Mouse (Mus musculus): ENCODE results near the gene Cdh13. TPM values are rescaled to one million over a fixed set of nuclear protein-coding genes. Genes with fewer than 3 reads are reported as not detected.

Gene Cdh13
- polyA plus RNA-seq, 1 experiment from 2014 or later = 18.5 TPM

DNA sequence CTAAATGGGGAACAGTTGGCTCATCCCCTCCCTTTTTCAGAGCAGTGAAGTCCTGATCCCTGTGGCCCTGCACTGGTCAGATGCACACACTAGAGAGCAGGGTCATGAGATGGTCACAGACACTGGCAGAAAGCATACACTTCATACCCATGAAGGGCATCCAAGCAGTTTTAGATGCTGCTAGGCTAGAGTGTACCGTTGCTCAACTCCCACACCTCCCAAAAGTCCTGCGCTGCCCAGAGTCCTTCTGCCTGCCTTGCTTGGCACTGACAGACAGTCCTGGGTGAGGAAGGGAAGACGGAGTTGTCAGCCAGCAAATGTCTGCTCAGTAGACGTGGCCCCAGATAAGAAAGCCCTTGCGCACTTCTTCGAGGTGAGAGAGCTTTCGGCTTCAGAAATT lies 33.6 kb upstream of the Cdh13 start:
- no peak overlapping the region for H3K4me3 ChIP-seq (ENCODE audit: low read depth, low read length)
- no peak overlapping the region for H3K4me2 ChIP-seq (replicated peaks; ENCODE audit: low read depth)
- no peak for DNase-seq (ENCODE audit: low spot score)
- H3K27me3 ChIP-seq (ENCODE audit: control insufficient read depth, insufficient read depth, low read length) = no peaks in the 10 kb centered on the region
- no peaks in the 10 kb centered on the region for H3K9me3 ChIP-seq (ENCODE audit: control insufficient read depth, low read length)
- H3K9ac ChIP-seq (ENCODE audit: low read length) = no peak overlapping the region
- H3K36me3 ChIP-seq (ENCODE audit: control insufficient read depth, insufficient read depth, low read length) = no peaks in the 10 kb centered on the region
- ATAC-seq (ENCODE audit: low FRiP score, low TSS enrichment) = no peak
- WGBS = 79% methylated on average over 7 of the region's 7 CpGs
- H3K27ac ChIP-seq (replicated peaks) = no peak overlapping the region
- H3K4me1 ChIP-seq (replicated peaks; ENCODE audit: control insufficient read depth, insufficient read depth) = no peaks in the 10 kb centered on the region
- TF ChIP-seq EP300 (optimal IDR thresholded peaks at IDR 0.05) (no peak), CTCF (IDR thresholded peaks at IDR 0.05; ENCODE audit: low read depth) (no peak)

GRCm38 (mm10) chr8:118263117-118263516 lies 20.4 kb upstream of the Cdh13 start:
- DNase-seq (ENCODE audit: low spot score) (no peak), ATAC-seq (ENCODE audit: low FRiP score, low TSS enrichment) (no peak)
- TF ChIP-seq EP300 (optimal IDR thresholded peaks at IDR 0.05) (no peak), CTCF (IDR thresholded peaks at IDR 0.05; ENCODE audit: low read depth) (no peak)
- no peaks in the 10 kb centered on the region for H3K27me3 ChIP-seq (ENCODE audit: control insufficient read depth, insufficient read depth, low read length)
- no peaks in the 10 kb centered on the region for H3K36me3 ChIP-seq (ENCODE audit: control insufficient read depth, insufficient read depth, low read length)
- no peak overlapping the region for H3K27ac ChIP-seq (replicated peaks)
- 45% methylated on average over 4 of the region's 4 CpGs for WGBS
- H3K9me3 ChIP-seq (ENCODE audit: control insufficient read depth, low read length) = no peaks in the 10 kb centered on the region
- H3K9ac ChIP-seq (ENCODE audit: low read length) = no peak overlapping the region
- H3K4me1 ChIP-seq (replicated peaks; ENCODE audit: control insufficient read depth, insufficient read depth) = no peaks in the 10 kb centered on the region
- H3K4me3 ChIP-seq (ENCODE audit: low read depth, low read length) = no peak overlapping the region
- H3K4me2 ChIP-seq (replicated peaks; ENCODE audit: low read depth) = no peak overlapping the region

- Histone ChIP-seq H3K4me1 (replicated peaks; ENCODE audit: control insufficient read depth, insufficient read depth) (no peaks in the 10 kb centered on the region), H3K4me2 (replicated peaks; ENCODE audit: low read depth) (no peak overlapping the region), H3K9ac (ENCODE audit: low read length) (no peak overlapping the region), H3K27ac (replicated peaks) (no peak overlapping the region), H3K4me3 (ENCODE audit: low read depth, low read length) (no peak overlapping the region), H3K27me3 (ENCODE audit: control insufficient read depth, insufficient read depth, low read length) (no peaks in the 10 kb centered on the region), H3K9me3 (ENCODE audit: control insufficient read depth, low read length) (no peaks in the 10 kb centered on the region), H3K36me3 (ENCODE audit: control insufficient read depth, insufficient read depth, low read length) (no peaks in the 10 kb centered on the region)
- DNase-seq (ENCODE audit: low spot score) (no peak), ATAC-seq (ENCODE audit: low FRiP score, low TSS enrichment) (0 out of 2 replicates have a peak, but pooled peaks have one; percentile 8)
- WGBS = 34% methylated on average over 7 of the region's 7 CpGs
- TF ChIP-seq EP300 (optimal IDR thresholded peaks at IDR 0.05) (no peak), CTCF (IDR thresholded peaks at IDR 0.05; ENCODE audit: low read depth) (no peak)
Measured at GRCm38 (mm10) chr8:118270751-118271402, 12.7 kb upstream of the Cdh13 start.

DNA sequence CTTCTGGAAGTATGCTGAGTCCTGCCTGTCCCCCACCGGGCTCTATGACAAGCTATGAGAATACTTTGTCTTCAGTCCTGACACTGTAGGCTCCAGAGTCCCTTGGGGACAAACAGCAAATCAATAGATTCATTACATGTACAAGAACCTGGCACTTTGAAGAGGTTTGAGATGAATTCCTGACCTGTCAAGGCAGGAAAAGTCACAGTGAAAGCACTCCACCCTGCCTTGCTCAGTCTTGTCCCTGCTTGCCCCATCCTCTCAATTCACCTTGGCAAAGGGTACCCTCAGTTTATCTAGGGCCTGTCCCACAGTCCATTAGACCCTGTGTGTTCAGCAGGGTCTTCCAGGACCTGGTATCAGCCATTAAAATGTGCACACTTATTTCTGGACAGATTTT lies 11.0 kb upstream of the Cdh13 start:
- WGBS = 60% methylated on average over 1 of the region's 1 CpGs
- no peaks in the 10 kb centered on the region for H3K4me1 ChIP-seq (replicated peaks; ENCODE audit: control insufficient read depth, insufficient read depth)
- no peak overlapping the region for H3K27ac ChIP-seq (replicated peaks)
- H3K27me3 ChIP-seq (ENCODE audit: control insufficient read depth, insufficient read depth, low read length) = no peaks in the 10 kb centered on the region
- DNase-seq (ENCODE audit: low spot score) (no peak), ATAC-seq (ENCODE audit: low FRiP score, low TSS enrichment) (no peak)
- H3K9me3 ChIP-seq (ENCODE audit: control insufficient read depth, low read length) = no peaks in the 10 kb centered on the region
- no peak overlapping the region for H3K4me2 ChIP-seq (replicated peaks; ENCODE audit: low read depth)
- H3K4me3 ChIP-seq (ENCODE audit: low read depth, low read length) = no peak overlapping the region
- no peaks in the 10 kb centered on the region for H3K36me3 ChIP-seq (ENCODE audit: control insufficient read depth, insufficient read depth, low read length)
- TF ChIP-seq EP300 (optimal IDR thresholded peaks at IDR 0.05) (no peak), CTCF (IDR thresholded peaks at IDR 0.05; ENCODE audit: low read depth) (no peak)
- no peak overlapping the region for H3K9ac ChIP-seq (ENCODE audit: low read length)

- H3K9ac ChIP-seq (ENCODE audit: low read length) = no peak overlapping the region
- H3K4me3 ChIP-seq (ENCODE audit: low read depth, low read length) = no peak overlapping the region
- no peaks in the 10 kb centered on the region for H3K36me3 ChIP-seq (ENCODE audit: control insufficient read depth, insufficient read depth, low read length)
- H3K4me1 ChIP-seq (replicated peaks; ENCODE audit: control insufficient read depth, insufficient read depth) = no peaks in the 10 kb centered on the region
- DNase-seq (ENCODE audit: low spot score) (no peak), ATAC-seq (ENCODE audit: low FRiP score, low TSS enrichment) (no peak)
- H3K9me3 ChIP-seq (ENCODE audit: control insufficient read depth, low read length) = no peaks in the 10 kb centered on the region
- H3K4me2 ChIP-seq (replicated peaks; ENCODE audit: low read depth) = no peak overlapping the region
- H3K27ac ChIP-seq (replicated peaks) = no peak overlapping the region
- no peaks in the 10 kb centered on the region for H3K27me3 ChIP-seq (ENCODE audit: control insufficient read depth, insufficient read depth, low read length)
- WGBS = 54% methylated on average over 9 of the region's 9 CpGs
- TF ChIP-seq EP300 (optimal IDR thresholded peaks at IDR 0.05) (no peak), CTCF (IDR thresholded peaks at IDR 0.05; ENCODE audit: low read depth) (no peak)
Measured at GRCm38 (mm10) chr8:118274243-118274642, 9.3 kb upstream of the Cdh13 start.

DNA sequence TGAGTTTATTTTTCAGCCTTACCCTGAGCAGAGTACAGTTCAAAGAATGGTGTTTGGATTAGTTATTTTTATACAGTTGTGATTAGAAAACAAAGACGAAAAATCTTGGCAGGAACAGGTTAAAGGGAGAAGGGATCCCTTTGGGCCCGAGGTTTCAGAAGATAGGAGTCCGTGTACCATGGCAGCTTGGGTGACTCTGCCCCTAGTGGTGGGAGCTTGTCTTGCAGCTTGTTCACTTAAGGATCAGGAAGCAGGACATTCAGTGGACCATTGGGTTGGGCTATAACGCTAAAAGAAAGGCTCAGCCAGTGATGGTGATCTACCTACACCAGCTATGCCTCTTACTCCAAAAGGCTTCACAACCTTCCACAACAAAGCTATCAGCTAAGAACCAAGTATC lies 8.8 kb upstream of the Cdh13 start:
- WGBS = 7% methylated on average over 4 of the region's 4 CpGs
- Histone ChIP-seq H3K9me3 (ENCODE audit: control insufficient read depth, low read length) (no peaks in the 10 kb centered on the region), H3K4me3 (ENCODE audit: low read depth, low read length) (no peak overlapping the region), H3K4me2 (replicated peaks; ENCODE audit: low read depth) (no peak overlapping the region), H3K4me1 (replicated peaks; ENCODE audit: control insufficient read depth, insufficient read depth) (no peaks in the 10 kb centered on the region), H3K9ac (ENCODE audit: low read length) (no peak overlapping the region), H3K27ac (replicated peaks) (no peak overlapping the region), H3K36me3 (ENCODE audit: control insufficient read depth, insufficient read depth, low read length) (no peaks in the 10 kb centered on the region), H3K27me3 (ENCODE audit: control insufficient read depth, insufficient read depth, low read length) (no peaks in the 10 kb centered on the region)
- DNase-seq (ENCODE audit: low spot score) (peak; percentile 82), ATAC-seq (ENCODE audit: low FRiP score, low TSS enrichment) (no peak)
- TF ChIP-seq EP300 (optimal IDR thresholded peaks at IDR 0.05) = no peak
- peak; percentile 88 for TF ChIP-seq CTCF (IDR thresholded peaks at IDR 0.05; ENCODE audit: low read depth)

Measured in stomach, postnatal 0 days (tissue).